Mouse (Mus musculus): Measurements from ENCODE around the gene Synj1.

DNA sequence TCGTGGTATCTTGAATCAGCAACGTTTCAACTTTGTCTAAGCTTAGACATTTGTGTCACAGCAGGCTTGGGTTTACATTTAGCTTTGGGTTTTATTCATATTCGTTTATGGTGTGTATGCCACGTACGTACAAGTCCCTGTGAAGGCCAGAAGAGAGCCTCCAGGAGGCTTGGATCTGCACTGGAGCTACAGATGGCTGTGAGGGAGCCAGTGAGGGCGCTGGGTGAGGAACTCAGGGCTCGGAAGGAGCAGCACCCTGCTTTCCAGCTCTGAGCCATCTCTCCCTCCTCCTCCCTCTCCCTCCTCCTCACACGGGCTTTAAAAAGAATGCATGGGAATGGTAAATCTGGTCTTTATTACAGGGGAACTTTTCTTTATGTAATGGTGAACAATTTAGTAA lies 42.5 kb upstream of the Synj1 start:
- TF ChIP-seq BHLHE40 (IDR thresholded peaks at IDR 0.05; ENCODE audit: low read depth, low read length) (no peak), CTCF (conservative IDR thresholded peaks at IDR 0.05 in 1 of 2, IDR thresholded peaks at IDR 0.05 in 1 of 2; ENCODE audit: low read depth in 2 of 2, low read length in 2 of 2) (no peak), KAT2A (IDR thresholded peaks at IDR 0.05; ENCODE audit: insufficient replicate concordance, low read length) (no peak), USF1 (IDR thresholded peaks at IDR 0.05; ENCODE audit: low read depth, low read length) (no peak), POLR2A (IDR thresholded peaks at IDR 0.05; ENCODE audit: low read depth, low read length) (no peak), ELF1 (IDR thresholded peaks at IDR 0.05; ENCODE audit: low read depth, low read length) (no peak), MAX (IDR thresholded peaks at IDR 0.05; ENCODE audit: low read length) (no peak), NRF1 (IDR thresholded peaks at IDR 0.05; ENCODE audit: low read depth, low read length) (no peak)
